Mouse (Mus musculus) lung, embryonic 14.5 days (tissue): ENCODE data around the gene Hnrnpll. TPM values are rescaled to one million over a fixed set of nuclear protein-coding genes. Genes with fewer than 3 reads are reported as not detected.

Experiments used
- ATAC-seq: fragments of 200-750 bp; cut with Nextera tagmentation; 2 replicates; pipeline ENCODE4 v1.8.0; 2017; ENCODE audit warnings: mild to moderate bottlenecking, moderate TSS enrichment, moderate library complexity; ENCODE audit not compliant: insufficient read depth
- DNase-seq: peaks from one replicate; pipeline ENCODE4 v3.0.0-alpha.2; 2015
- H3K27ac ChIP-seq: fragments of 300-500 bp; sonication (generic); 2 replicates; pipeline ENCODE4 v1.5.1; 2014; ENCODE audit warnings: low read depth, mild to moderate bottlenecking, moderate library complexity
- H3K27me3 ChIP-seq: fragments of 300-500 bp; sonication (generic); 2 replicates; pipeline ENCODE4 v1.6.1; 2014; ENCODE audit warnings: low read length, control low read depth; ENCODE audit not compliant: insufficient read depth
- H3K36me3 ChIP-seq: fragments of 300-500 bp; sonication (generic); 2 replicates; pipeline ENCODE4 v1.6.1; 2014; ENCODE audit warnings: control low read depth; ENCODE audit not compliant: insufficient read depth
- H3K4me1 ChIP-seq: fragments of 300-500 bp; sonication (generic); 2 replicates; pipeline ENCODE4 v1.6.1; 2014; ENCODE audit warnings: antibody characterized with exemption, control low read depth; ENCODE audit not compliant: insufficient read depth
- H3K4me2 ChIP-seq: fragments of 300-500 bp; sonication (generic); 2 replicates; pipeline ENCODE4 v1.6.1; 2014; ENCODE audit warnings: mild to moderate bottlenecking
- H3K4me3 ChIP-seq: fragments of 300-500 bp; sonication (generic); 2 replicates; pipeline ENCODE4 v1.5.1; 2014; ENCODE audit warnings: low read depth, low read length
- H3K9ac ChIP-seq: fragments of 300-500 bp; sonication (generic); 2 replicates; pipeline ENCODE4 v1.6.1; 2014
- H3K9me3 ChIP-seq: fragments of 300-500 bp; sonication (generic); 2 replicates; pipeline ENCODE4 v1.6.1; 2016; ENCODE audit warnings: low read depth, low read length, control low read depth
- CTCF ChIP-seq: IDR thresholded peaks from 2 replicates; pipeline ENCODE4 v1.5.1; 2016; ENCODE audit warnings: antibody characterized with exemption, low read depth
- WGBS: fragments of 180-500 bp; shearing (Covaris S2); extraction: QIAGEN DNeasy Blood & Tissue Kit; methylation state at CpG from one replicate; pipeline ENCODE4 v1.1.7; 2014; 5-methylcytosine and 5-hydroxymethylcytosine counted together
- polyA plus RNA-seq: library from polyadenylated mRNA; unstranded; fragments of >200 nt; fragmentation: Nextera tagmentation; extraction: Ambion mirVana; gene quantifications from 2 replicates; pipeline ENCODE4 v1.2.1, GENCODE M21; 2014

Hnrnpll gene
- polyA plus RNA-seq, 1 experiment from 2014 or later, result 93.1 TPM

GRCm38 (mm10) chr17:80028675-80029074, 33.5 kb downstream of the Hnrnpll start:
- WGBS, result 90% methylated on average over 6 of the region's 6 CpGs
- Histone ChIP-seq H3K9me3 (no peaks in the 10 kb centered on the region), H3K4me3 (no peak overlapping the region), H3K9ac (no peak overlapping the region), H3K36me3 (peaks cover 59% of the 10 kb centered on the region), H3K27ac (no peak overlapping the region), H3K27me3 (no peaks in the 10 kb centered on the region), H3K4me1 (no peaks in the 10 kb centered on the region), H3K4me2 (no peak overlapping the region)
- ATAC-seq, result no peak
- no peak for DNase-seq
- no peak for TF ChIP-seq CTCF

- no peak overlapping the region for H3K4me2 ChIP-seq
- H3K36me3 ChIP-seq, result peaks cover 38% of the 10 kb centered on the region
- WGBS, result 91% methylated on average over 5 of the region's 5 CpGs
- H3K9ac ChIP-seq, result no peak overlapping the region
- H3K4me1 ChIP-seq, result no peaks in the 10 kb centered on the region
- no peak for DNase-seq
- no peaks in the 10 kb centered on the region for H3K9me3 ChIP-seq
- no peak overlapping the region for H3K4me3 ChIP-seq
- TF ChIP-seq CTCF, result no peak
- H3K27ac ChIP-seq, result no peak overlapping the region
- no peak for ATAC-seq
- H3K27me3 ChIP-seq, result no peaks in the 10 kb centered on the region
These were observed 35.8 kb downstream of the Hnrnpll start for GRCm38 (mm10) chr17:80026189-80026936.

GRCm38 (mm10) chr17:80022090-80022489, 40.0 kb downstream of the Hnrnpll start:
- Histone ChIP-seq H3K4me2 (no peak overlapping the region), H3K36me3 (peaks cover 9% of the 10 kb centered on the region; the same call in 1 of the 2 replicates), H3K9me3 (no peaks in the 10 kb centered on the region), H3K4me1 (no peaks in the 10 kb centered on the region; the same call in 1 of the 2 replicates), H3K27me3 (no peaks in the 10 kb centered on the region), H3K9ac (no peak overlapping the region), H3K4me3 (no peak overlapping the region), H3K27ac (no peak overlapping the region)
- TF ChIP-seq CTCF, result no peak
- no peak for DNase-seq
- no peak for ATAC-seq
- WGBS, result 60% methylated on average over 5 of the region's 5 CpGs

GRCm38 (mm10) chr17:80020495-80020894, 41.6 kb downstream of the Hnrnpll start:
- Histone ChIP-seq H3K4me2 (no peak overlapping the region), H3K9ac (no peak overlapping the region), H3K36me3 (no peaks in the 10 kb centered on the region), H3K4me1 (no peaks in the 10 kb centered on the region; the same call in 1 of the 2 replicates), H3K27me3 (no peaks in the 10 kb centered on the region), H3K27ac (no peak overlapping the region), H3K4me3 (no peak overlapping the region), H3K9me3 (no peaks in the 10 kb centered on the region)
- DNase-seq (no peak), ATAC-seq (no peak)
- WGBS, result 71% methylated on average over 2 of the region's 2 CpGs
- peak; percentile 41 for TF ChIP-seq CTCF

GRCm38 (mm10) chr17:80018976-80019541, 43.1 kb downstream of the Hnrnpll start:
- peak; percentile 42; the same call in 1 of the 2 replicates for ATAC-seq
- Histone ChIP-seq H3K4me3 (0 out of 2 replicates have a peak overlapping the region, but pooled peaks have one; percentile 8), H3K9ac (peak overlapping the region; percentile 16; the same call in 1 of the 2 replicates)

GRCm38 (mm10) chr17:80018239-80018975, 43.7 kb downstream of the Hnrnpll start:
- no peaks in the 10 kb centered on the region for H3K36me3 ChIP-seq
- H3K4me2 ChIP-seq, result no peak overlapping the region; the same call in 1 of the 2 replicates
- no peak overlapping the region for H3K4me3 ChIP-seq
- no peak overlapping the region for H3K27ac ChIP-seq
- no peaks in the 10 kb centered on the region; the same call in 1 of the 2 replicates for H3K4me1 ChIP-seq
- TF ChIP-seq CTCF, result no peak
- H3K9ac ChIP-seq, result no peak overlapping the region
- DNase-seq (no peak), ATAC-seq (no peak)
- no peaks in the 10 kb centered on the region for H3K27me3 ChIP-seq
- WGBS, result 41% methylated on average over 12 of the region's 12 CpGs
- H3K9me3 ChIP-seq, result no peaks in the 10 kb centered on the region

More at GRCm38 (mm10) chr17:80018976-80019541, 43.1 kb downstream of the Hnrnpll start:
- WGBS, result 6% methylated on average over 22 of the region's 22 CpGs
- Histone ChIP-seq H3K9me3 (no peaks in the 10 kb centered on the region), H3K27ac (no peak overlapping the region), H3K4me2 (peak overlapping the region; percentile 54), H3K27me3 (no peaks in the 10 kb centered on the region), H3K4me1 (no peaks in the 10 kb centered on the region; the same call in 1 of the 2 replicates), H3K36me3 (no peaks in the 10 kb centered on the region)
- TF ChIP-seq CTCF, result peak; percentile 67
- DNase-seq, result peak; percentile 60
